Mouse (Mus musculus) urinary bladder, postnatal 25 days (tissue): ENCODE data around the gene Slc22a13.
"Not testable (repeated sequence)": the region's sequence is repeated elsewhere in the genome, so short reads cannot be mapped to it uniquely, and the experiment has no call there.

Experiments
- DNase-seq: peaks from one replicate; pipeline ENCODE4 v3.0.0; 2022; ENCODE audit warnings: low spot score

Gene Slc22a13

DNA sequence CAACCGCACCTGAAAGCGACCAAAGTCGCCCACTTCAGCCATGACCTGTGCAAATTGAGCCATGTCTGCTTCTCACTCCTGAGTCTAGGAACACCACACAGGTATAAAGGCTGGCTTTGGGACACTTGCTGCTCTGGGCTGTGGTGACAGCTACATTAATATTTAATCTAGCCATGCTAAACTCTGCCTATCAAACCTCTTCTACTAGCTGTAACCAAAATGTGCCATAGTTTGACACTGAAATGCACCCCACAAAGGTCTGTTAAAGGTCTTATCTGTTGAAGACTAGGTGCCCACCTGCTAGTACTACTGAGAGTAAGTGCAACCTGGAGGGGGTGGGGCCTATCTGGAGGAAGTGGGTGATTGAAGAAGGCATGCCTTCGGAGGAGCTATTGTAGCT, at the start of gene Slc22a13:
Slc22a13 (minus strand) TSS at position 101 of the 400 bp plus-strand sequence.
- DNase-seq: no peak

DNA sequence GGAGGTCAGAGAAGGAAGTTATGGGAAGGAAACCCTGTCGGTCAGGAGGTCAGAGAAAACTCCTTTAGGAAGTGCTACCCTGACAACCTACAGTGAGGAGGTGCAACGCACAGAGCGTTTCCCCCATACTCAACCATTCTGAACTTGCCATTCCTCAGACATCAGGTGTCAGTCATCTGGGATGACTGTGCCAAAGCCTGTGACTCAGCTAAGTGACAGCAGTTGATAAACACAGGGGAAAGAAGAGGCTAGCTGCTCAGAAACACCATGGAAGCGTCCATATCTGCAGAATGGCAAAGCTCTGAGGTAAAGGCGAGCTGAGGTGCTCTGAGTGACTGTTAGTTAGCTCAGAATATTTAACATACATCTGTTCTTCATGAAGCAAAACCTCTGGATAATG, 49.2 kb upstream of the Slc22a13 start:
- DNase-seq: no peak

DNA sequence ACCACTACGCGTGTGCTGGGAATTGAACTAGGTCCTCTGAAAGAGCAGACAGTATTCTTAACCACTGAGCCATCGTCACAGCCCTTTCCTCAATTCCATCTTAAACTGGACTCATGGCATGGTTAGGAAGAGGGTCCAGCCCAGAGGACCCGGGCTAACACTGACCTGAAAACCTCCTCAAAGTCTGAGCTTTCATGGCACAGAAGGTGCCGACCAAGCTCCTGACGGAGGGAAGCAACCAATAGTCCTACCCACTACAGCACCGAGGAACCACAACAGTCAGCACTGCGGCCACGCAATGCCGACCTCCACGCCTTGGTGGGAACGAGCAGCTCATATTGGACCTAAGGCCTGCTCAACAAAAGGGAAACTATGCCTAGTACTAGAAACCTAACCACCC, 47.3 kb upstream of the Slc22a13 start:
- no peak for DNase-seq

DNA sequence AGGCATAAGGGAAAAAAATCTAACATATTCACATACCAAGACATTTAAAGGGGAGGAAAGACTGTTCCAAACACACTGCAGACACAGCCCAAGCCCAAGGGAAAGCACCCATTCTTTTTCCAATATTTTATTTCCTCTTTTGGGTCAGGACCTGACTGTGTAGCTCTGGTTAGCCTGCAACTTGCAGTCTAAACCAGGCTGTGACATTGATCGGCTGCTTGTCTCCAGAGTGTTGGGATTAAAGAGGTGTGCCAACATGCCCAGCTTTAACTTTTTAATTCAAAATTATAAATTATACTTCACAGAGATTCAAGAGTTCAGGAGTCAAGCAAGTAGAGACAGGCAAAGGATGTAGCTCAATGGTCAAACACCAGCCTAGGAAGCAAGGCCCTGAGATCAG, 46.2 kb upstream of the Slc22a13 start:
- no peak for DNase-seq

DNA sequence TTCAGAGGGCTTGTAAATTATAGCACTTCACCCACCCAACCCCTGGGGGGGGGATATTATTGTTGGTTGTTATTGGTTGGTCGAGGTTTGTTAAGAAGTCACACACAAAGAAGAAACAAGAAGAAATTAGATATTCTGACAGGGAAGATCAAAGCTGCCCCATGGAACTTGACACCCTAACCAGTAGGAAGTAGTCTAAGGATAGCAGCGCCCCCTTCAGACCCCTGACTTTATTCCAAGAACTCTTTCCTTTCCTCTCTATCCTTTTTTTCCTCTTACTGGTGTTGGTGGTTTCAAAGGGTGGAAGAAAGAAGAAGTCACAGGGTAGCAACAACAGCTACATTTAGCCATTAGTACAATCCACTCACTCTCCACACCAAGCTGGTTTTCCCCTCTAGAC, 45.3 kb upstream of the Slc22a13 start:
- no peak for DNase-seq

DNA sequence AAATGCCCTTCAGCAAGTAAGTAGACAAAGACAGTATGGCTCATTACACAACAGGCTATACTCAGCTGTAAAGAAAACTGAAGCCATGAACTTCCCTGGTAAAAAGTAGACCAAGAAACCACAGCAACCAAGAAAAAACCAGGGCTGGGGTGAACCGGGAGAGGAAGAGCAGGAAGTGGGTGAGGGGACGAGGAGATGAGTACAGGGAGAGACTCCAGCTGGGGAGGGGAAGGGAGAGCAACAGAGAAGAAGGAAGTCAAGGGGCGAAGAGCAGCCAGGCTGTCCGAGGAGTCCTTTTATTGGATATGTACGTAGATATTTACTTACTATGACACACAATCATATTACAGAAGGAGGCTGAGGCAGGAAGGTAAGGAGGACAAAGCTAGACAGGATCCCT, 39.1 kb upstream of the Slc22a13 start:
- no peak for DNase-seq

DNA sequence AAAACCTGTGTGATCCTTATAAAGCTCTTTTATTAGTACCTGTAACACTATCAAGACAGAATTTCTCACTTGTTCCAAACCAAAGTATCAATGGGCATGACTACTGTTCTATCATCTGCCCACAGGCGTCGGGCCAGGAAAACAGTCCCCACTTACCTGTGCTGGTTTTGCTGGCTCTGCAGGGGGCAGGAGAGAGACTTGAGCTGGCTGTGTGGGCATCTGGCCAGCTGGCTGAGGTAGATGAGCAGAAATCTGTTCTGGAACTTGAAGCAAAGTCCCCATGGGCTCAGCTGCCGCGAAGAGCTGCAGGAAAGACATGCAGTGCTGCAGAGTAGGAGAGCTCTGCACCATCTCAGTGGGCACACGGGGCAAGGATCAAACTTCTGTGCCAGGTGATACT, 37.9 kb upstream of the Slc22a13 start:
- no peak for DNase-seq

DNA sequence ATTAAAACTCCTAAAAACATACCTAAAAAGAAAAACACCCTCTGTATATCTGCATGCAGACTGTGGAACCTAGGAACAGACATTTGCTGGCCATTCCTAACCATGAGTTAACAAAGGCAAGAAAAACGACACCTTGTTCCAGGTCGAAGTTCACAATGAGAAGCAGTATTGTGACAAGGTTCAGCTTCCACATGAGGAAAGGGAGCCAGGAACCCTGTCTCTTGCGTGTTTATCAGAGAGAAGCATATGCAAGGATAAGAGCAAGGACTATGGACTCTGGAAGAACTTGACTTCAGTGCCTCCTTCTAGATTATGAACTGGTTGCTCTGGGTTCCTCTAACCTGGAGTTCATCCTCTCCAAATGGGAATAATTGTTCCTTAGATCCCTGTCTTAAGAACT, 35.1 kb upstream of the Slc22a13 start:
- DNase-seq: no peak

DNA sequence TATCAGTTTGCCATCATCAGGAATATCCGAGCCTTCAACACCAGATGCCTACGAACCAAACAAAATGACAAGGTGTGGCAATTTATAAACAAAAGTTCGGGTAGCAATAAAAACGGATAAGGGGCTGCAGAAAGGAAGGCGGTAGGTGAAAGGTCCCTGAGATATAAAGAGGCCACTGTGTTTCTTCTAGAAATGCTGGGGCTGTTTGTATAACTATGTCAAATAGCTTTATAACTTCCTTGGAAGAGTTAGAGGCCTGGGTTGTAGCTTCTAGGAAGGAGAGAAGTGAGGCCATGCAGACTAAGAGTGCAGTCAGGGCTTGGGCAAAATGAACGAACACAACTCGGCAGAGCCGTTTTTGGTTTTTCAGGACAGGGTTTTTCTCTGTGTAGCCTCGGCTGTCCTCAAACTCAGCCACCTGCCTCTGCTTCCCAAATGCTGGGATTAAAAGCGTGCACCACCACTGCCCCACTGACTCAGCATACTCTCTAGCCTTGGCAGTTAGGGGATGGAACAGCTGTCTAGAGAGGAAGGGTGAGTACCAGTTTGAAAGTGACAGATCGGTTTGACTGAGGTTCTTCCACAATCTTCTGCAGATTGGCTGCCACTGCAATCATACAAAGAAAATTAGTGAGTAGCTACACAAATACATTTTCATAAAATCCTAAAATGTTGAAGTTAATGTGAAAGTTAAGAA, 32.4 kb upstream of the Slc22a13 start:
- no peak for DNase-seq

DNA sequence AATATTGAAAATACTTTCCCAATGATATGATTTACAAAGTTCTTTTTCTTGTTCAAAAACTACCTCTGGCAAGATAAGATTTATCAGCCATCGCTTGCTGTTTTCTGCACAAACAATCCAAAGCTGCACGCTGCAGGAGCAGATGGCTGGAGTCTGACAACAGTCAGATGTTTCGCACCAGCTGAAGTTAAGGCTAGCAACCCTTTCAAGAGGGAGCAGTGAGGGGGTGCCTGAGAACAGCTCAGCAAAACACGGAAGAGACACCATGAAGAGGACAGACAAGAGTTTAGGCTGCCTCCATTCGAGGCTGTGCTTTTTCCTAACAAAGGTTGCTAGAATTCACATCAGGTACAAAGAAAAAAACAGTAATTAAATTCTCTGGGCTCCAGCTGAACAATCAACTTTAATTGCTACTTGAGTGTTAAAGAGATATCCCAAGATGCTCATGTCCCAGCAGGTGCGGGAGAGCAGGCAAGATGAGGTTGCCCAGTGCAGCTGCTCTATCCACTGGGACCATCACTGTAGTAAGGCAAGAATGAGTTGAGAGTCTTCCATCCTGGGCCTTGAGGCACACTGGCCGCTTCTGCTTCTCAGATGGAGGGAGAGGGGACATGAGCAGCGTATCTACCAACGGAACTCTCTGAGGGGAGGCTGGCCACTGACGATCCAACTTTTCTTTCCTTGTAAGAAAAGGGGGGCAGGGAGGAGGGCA, 31.5 kb upstream of the Slc22a13 start:
- DNase-seq: no peak

DNA sequence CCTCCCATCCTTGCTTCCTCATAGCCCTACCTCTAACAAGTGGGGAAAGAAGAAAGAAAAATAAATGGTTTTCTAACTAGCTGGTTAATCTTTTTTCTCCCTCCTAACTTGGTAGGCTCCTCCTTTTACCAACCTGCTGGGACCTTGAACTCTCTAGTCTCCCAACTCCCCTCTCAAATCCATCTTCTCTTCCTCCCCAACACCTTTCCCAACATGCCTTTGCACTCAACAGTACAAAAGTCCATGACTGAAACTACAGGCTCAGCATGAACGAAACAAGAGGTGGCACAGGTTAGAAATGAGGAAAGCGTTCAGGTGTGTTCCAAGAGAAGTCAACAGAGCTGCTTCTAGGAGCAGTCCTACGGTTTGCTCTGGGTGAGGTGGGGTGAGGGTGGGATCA, 30.4 kb upstream of the Slc22a13 start:
- no peak for DNase-seq

DNA sequence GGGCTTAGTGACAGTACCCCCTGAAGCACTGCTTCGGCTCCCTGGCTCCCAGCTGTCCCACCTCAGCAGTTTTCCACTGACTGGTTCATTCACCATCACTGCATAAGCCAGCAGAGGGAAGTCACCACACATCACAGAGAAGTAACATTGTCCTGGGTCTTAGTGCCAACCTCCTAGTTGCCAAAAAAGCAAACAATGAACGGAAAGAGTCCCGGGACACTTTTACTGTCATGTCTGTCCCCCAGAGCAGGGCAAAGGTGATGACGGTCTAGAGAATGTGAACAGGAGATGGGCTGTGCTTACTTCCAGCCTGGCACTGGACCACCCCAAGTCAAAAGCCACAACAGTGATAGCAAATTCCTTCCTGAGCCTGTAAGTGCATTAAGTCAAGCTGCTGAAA, 29.9 kb upstream of the Slc22a13 start:
- no peak for DNase-seq

DNA sequence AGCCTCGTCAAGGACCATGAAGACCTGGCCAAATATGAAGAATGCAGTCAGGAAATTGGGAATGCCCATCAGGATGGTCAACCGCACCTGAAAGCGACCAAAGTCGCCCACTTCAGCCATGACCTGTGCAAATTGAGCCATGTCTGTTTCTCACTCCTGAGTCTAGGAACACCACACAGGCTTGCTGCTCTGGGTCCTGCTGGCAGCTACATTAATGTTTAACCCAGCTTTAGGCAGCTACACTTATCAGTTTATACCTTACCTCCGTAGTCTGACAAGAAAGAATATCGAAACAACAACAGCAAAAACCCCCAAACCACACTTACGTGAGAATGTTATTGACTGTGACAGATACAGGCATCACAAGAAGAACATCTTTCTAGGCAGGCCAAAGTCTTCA, 22.7 kb upstream of the Slc22a13 start:
- no peak for DNase-seq

DNA sequence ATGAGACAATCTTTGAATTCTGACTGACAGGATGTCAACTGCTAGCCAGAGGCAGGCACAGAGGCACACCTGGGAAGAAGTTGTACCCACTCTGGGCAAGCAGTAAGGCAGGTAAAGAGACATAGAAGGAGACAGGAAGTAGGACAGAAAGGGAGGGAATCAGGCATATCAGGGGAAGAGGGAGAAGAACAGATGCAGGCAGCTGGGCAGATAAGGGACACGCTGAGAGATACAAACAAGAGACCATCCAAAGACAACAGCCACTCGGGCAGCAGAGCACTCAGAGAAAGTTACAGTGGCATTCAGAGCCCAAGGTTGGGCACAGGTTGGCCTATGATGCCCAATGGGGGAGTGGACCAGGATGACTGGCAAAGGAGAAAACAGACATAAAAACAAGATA, 21.9 kb upstream of the Slc22a13 start:
- DNase-seq: no peak

DNA sequence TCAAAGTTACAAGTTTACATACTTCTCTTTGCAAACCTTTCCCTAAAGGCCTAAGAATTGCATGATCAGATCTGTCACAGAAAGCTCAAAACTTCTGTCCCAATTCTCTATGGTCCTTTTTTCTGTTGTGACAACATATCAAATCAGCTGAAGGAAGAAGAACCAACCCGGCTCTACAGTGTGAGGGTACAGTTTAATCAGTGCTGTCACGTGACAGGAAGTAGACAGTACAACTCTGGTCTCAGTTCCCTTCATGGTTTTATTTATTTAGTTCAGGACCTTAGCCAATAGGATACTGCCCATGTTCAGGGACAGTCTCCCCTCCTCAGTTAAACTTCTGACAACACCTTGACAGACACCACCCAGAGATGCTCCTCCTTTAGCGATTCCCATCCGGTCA, 11.4 kb upstream of the Slc22a13 start:
- no peak for DNase-seq

DNA sequence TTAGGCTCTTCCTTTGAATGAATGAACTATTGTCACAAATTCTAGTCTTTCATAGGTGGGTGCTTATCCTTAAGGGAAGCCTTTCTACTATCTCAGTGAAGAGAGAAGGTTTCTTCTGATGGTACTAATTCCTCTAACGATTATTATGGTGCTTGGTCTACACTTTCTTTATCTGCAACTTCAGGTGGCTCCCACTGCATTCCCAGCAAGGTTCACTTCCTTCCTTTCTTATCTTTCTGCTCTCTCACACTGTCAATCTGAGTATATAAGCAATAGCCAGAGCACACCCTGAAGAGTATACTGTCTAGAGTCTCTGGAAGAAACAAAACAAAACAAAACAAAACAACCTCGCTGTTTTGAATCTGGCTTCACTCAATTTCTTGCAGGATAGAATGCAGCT, 10.8 kb upstream of the Slc22a13 start:
- no peak for DNase-seq

DNA sequence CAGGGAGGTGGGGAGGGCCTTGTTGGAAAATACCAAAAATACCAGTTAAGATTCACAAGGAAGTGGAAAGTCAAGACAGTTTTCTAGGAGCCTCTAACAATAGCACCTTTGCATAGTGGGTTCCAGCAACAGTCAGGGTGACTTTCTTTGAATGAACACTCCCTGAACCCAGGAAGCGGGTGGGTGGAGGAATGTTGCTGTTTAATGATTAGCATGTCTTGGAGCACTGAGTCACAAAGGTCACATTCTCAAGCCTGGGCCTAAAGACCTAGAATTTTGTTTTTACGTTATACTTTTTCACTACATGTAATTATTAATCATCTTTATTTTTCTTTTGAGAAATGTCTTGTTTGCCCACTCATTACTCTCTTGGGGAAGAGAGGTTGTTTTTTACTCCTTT, 6.4 kb upstream of the Slc22a13 start:
- not testable (repeated sequence) for DNase-seq

DNA sequence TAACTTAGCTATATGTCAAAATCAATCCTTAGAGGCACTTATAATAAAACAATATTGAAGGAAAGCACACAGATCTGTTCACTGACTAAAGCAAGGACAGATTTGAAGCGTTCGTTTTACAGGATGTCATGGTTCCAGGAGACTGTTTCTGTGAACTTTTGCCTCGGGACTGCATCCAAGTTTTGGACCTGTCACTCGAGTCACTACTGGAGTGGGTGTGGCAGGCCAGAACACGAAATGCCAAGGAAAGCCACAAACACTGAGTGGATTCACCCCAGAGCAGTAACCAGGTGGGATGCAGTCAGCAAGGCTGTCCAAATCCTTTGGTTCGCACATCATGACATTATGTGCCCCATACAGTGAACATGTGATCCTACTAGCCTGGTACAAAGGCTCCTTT, 5.7 kb upstream of the Slc22a13 start:
- DNase-seq: no peak

DNA sequence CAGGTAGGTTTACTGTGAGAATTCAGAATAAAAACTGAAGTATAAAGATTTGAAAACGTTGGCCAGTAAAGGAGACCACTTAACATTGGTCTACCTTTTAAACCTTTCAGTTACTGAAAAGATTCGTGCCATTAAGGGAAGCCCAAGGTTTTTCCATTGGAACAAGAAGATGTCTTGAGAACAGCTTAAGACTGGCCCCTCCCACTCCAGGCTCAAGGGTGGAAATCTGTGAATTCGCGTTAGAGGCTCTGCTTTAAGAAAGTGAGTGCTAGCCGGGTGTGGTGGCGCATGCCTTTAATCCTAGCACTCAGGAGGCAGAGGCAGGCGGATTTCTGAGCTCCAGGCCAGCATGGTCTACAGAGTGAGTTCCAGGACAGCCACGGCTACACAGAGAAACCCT, 4.1 kb upstream of the Slc22a13 start:
- no peak for DNase-seq

DNA sequence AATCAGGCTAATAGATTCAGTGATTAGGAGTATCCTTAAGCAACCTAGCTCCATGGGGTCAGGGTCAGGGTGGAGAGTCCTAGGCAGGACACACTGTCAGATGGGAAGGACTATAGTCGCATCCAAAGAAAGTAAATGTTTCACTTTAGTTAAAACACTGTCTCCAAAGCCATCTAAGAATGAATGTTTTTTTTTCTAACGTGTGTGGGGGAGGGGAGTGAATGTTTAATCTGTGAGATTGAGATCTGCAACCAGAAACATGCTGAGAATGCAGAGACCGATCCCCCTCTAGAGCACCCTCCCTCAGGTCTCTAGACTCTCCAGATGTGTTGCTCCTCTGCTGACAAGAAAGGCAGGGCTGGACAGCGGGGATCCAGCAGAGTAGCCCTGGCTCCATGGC, 1.8 kb downstream of the Slc22a13 start:
- DNase-seq: no peak

DNA sequence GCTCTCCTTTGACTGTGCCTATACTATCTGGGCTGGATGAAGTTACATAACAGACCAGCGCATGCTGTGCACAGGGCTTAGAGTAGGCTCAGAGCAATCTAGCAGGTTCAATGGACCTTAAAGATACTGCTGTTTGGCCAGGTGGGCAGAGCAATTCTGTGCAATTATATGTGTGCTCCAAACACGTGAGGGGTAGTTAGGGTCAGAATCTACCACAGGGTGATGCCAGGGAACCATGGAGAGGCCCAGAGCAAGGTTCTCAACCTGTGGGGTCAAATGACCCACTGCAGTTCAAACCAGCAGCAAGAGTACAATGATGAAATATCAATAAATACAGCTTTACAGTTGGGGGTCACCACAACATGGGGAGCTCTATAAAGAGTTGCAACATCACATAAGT, 2.2 kb downstream of the Slc22a13 start:
- no peak for DNase-seq

DNA sequence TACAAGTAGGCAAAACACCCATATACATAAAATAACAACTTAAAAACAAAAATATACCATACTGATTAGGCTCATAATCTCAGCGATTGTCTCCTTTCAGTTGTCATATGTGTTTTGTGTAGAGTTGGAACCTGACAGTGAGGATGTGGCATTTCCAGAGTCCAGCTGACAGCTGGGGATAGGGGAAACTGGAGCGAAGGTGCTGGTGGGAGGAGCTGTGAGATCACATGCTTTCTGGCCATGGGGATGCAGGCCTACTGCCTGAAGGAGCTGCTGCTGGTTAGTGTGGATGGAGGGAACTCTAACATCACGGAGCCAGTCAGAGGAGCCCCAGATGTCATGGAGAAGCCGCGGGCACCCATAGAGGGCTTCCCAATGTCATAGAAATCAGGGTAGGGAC, 3.1 kb downstream of the Slc22a13 start:
- DNase-seq: no peak

DNA sequence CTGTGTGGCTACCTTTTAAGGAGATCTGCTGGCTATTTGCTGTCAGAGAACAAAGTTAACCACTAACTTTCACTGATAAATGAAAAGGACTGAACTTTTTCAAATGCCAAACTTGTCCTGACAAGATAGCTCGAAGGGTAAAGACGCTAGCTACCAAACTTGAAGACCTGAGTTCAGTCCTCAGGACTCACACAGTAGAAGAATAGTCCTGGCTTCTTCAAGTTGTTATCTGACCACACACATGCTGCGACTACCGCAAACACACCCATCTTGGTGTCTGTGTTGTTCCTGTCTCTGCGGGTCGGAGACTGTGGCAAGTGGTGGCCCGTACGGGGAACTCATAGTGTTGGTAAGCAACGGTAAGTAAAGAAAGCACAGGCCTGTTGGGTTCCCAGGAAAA, 5.3 kb downstream of the Slc22a13 start:
- no peak for DNase-seq

DNA sequence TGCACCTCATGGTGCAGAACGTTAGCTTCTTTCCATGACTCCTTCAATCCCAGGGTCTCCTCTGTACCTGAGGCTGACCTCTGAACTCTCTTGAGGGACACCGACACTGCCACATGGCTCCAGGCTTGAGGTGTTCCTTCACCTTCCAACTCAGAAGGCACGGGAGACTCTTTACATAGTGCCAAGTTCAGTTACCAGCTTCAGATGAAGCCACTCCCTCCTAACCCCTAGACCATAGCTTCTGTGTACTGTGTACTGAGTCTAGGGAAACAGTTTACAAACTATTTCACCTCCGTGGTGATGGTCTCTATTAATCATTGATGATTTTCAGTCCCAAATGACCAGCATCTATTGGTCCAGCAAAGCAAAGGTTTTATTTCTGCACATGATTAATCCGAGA, 7.2 kb downstream of the Slc22a13 start:
- no peak for DNase-seq
